Mouse (Mus musculus) brain, embryonic 14.5 days (tissue): Measurements from ENCODE around the gene Rwdd1.

ENCODE experiments used
- CTCF ChIP-seq: fragments of 200-500 bp; IDR thresholded peaks from 2 replicates; pipeline ENCODE4 v1.5.1; 2012; ENCODE audit warnings: inconsistent platforms, mild to moderate bottlenecking, moderate library complexity, borderline replicate concordance; ENCODE audit not compliant: insufficient read depth, insufficient read length; ENCODE audit errors: extremely low read depth
- POLR2A ChIP-seq: fragments of 200-500 bp; IDR thresholded peaks from 2 replicates; pipeline ENCODE4 v1.6.1; 2012; ENCODE audit warnings: mild to moderate bottlenecking, inconsistent platforms, borderline replicate concordance; ENCODE audit not compliant: poor library complexity, insufficient read depth, insufficient read length, severe bottlenecking; ENCODE audit errors: extremely low read depth

DNA sequence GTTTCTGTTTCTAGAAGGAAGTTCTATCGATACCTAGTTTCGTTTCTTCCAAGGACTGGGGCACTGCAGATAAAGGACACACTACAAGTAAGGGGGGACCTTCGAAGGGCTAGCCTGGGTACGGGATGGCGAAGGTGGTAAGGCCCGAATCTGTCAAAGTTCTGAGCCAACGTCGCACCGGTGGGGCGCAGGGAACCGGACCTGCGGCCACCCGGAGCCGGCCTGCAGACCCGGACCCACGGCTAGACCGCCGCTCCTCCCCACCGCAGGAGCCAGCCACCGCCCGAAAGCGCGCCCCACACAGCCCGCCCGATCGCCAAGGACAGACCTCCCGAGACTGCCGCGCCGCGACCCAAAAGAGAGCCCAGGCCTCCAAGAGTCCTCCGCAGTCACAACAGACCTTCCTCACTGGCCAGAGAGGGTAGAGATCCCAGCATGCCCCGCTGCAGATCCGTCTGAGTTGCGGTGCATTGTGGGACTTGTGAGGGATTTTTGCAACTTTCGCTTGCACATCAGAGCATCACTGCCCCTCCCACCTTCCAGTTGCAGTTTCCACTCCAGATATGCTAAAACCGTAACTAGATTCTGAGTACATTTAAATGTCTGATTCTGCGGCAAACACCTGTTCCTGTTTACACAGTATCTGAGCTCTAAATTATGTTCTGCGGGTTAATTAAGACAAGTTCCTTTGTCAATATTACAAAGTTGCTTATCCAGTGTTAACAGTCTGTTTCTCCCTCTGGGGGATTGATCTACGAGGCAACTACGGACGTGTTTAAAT is 68.4 kb downstream of the Rwdd1 start, which contains the start of gene Zup1:
- TF ChIP-seq CTCF (no peak), POLR2A (peak; percentile 57; the same call in 1 of the 2 replicates)
